Mouse (Mus musculus): ENCODE data around the gene Ppp2r3a.

The Ppp2r3a gene

GRCm38 (mm10) chr9:101074332-101075021, 177.1 kb downstream of the Ppp2r3a start:
- in situ Hi-C loops (cut with MseI, MboI): no loop called here

GRCm38 (mm10) chr9:101073987-101074331, 177.6 kb downstream of the Ppp2r3a start, which contains the start of gene Msl2:
TSS of gene Msl2 (plus strand) at chr9:101074101.
- in situ Hi-C loops (cut with MseI, MboI): no loop called here

GRCm38 (mm10) chr9:101073041-101073986, 178.3 kb downstream of the Ppp2r3a start:
- in situ Hi-C loops (cut with MseI, MboI): no loop called here

DNA sequence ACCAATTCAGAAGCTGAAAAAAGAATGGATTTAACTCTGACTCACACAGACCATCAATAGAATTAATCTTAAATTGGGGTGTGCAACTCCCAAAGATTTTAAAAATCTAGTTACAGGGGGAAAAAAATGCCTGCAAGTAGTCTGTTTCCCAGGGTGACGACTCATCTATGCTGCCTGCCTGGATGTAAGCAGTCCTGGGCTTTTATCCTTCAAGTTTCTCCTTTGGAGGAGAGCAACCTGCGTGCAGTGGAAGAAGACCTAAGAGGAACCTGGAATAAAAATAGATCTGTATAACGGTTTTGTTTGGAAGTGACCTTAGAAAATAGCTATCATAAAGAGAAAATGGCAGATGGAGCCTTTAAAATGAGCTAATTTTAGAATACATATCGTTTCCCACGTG, 179.1 kb downstream of the Ppp2r3a start:
- in situ Hi-C loops (cut with MseI, MboI): no loop called here

DNA sequence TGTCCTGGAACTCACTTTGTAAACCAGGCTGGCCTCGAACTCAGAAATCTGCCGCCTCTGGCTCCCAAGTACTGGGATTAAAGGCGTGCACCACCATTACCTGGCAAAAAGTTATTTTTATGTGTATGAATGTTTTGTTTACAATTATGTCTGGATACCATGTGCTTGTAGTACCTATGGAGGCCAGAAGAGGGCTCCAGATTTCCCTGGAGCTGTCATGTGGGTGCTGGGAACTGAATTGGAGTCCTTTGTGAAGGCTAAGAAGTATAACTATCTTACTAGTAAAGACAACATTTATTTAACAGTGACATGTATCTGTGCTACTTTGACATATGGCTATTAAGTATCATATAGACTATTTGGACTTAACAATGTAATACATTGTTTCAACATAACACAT, 181.8 kb downstream of the Ppp2r3a start:
- in situ Hi-C loops (cut with MseI, MboI): no loop called here

GRCm38 (mm10) chr9:101065076-101065602, 186.5 kb downstream of the Ppp2r3a start:
- in situ Hi-C loops (cut with MseI, MboI): no loop called here

DNA sequence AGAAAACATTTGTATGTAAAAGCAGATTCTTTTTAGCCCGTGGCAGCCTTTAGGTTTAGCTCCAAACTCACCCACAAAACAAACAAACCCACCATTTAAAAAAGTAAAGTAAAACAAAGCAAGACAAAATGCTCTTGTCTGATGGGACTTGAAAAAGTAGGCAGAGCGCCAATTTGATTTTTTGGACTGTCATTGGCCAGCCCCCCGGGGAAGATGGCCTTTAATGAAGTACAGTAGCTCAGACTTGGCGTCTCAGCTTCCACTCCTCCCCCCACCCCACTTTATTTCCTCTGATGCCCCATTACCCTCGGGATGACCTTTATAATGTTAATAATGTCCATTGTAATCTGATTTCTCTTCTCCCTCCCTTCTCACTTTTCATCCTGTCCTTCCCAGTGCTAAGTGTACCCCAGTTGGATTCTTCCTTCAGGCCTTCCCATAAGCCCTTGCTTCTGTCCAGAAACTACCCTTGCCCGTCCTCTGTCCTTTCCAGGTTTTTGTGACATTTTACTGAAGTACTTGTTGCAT, 189.3 kb downstream of the Ppp2r3a start:
- in situ Hi-C loops (cut with MseI, MboI): no loop called here

DNA sequence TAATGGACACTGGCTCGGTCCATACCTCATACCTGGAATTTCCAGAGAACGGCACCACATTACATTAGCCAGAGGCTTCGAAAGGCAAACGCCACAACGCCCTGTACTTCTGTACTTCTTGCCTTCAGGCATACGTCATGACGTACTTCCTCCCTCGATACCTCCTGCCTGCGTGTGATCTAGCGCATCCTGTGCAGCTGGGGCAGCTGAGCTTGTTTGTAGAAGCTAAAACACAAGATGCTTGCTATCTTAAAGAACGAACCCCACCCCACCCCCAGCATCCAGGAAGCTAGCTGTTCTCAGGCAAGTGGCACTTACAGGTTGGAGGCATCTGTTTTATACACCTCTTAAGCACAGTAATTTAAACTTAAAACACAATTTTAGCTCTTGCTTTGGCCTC, 190.6 kb downstream of the Ppp2r3a start:
- in situ Hi-C loops (cut with MseI, MboI): no loop called here

- in situ Hi-C loops (cut with MseI, MboI): no loop called here
Observed at GRCm38 (mm10) chr9:101057156-101057555, 194.4 kb downstream of the Ppp2r3a start.

Measured in mouse trophoblast stem cell (cell line).